Mouse (Mus musculus): ENCODE measurements at regions not wholly inside any gene's neighbourhood (a gene's known extent, or its start where the extent isn't known, plus 50 kb on each side); places are given as distances from the start of the nearest gene placed in this dataset.

GRCm38 (mm10) chr2:159284525-159285189, 490.1 kb downstream of the Dhx35 start:
- TF ChIP-seq CTCF (IDR thresholded peaks at IDR 0.05; ENCODE audit: extremely low read depth, insufficient read depth, low read length) (no peak), POLR2A (IDR thresholded peaks at IDR 0.05; ENCODE audit: extremely low read depth, insufficient read depth, low read length) (no peak)

All from cortical plate, adult 2 months (tissue).